Mouse (Mus musculus) hindbrain, postnatal 0 days (tissue): ENCODE results near the gene Pigl. TPM values are rescaled to one million over a fixed set of nuclear protein-coding genes. Genes with fewer than 3 reads are reported as not detected.

Source experiments
- ATAC-seq: fragments of 200-750 bp; cut with Nextera tagmentation; 2 replicates; pipeline ENCODE4 v1.8.0; 2017; ENCODE audit warnings: mild to moderate bottlenecking, moderate TSS enrichment, moderate library complexity
- DNase-seq: peaks from one replicate; pipeline ENCODE4 v3.0.0-alpha.2; 2015; ENCODE audit warnings: low spot score
- H3K27ac ChIP-seq: fragments of 300-500 bp; sonication (generic); 2 replicates; pipeline ENCODE4 v1.5.1; 2014; ENCODE audit warnings: mild to moderate bottlenecking
- H3K27me3 ChIP-seq: fragments of 300-500 bp; sonication (generic); 2 replicates; pipeline ENCODE4 v1.6.1; 2014; ENCODE audit warnings: low read length, mixed read lengths; ENCODE audit not compliant: insufficient read depth
- H3K36me3 ChIP-seq: fragments of 300-500 bp; sonication (generic); 2 replicates; pipeline ENCODE4 v1.6.1; 2014; ENCODE audit warnings: low read length, mixed read lengths; ENCODE audit not compliant: insufficient read depth
- H3K4me1 ChIP-seq: fragments of 300-500 bp; sonication (generic); 2 replicates; pipeline ENCODE4 v1.6.1; 2014; ENCODE audit warnings: antibody characterized with exemption, low read length, mixed read lengths; ENCODE audit not compliant: insufficient read depth
- H3K4me2 ChIP-seq: fragments of 300-500 bp; sonication (generic); 2 replicates; pipeline ENCODE4 v1.6.1; 2014; ENCODE audit warnings: low read depth, mild to moderate bottlenecking, low read length, moderate library complexity, mixed read lengths
- H3K4me3 ChIP-seq: fragments of 300-500 bp; sonication (generic); 2 replicates; pipeline ENCODE4 v1.5.1; 2014; ENCODE audit warnings: low read length
- H3K9ac ChIP-seq: fragments of 300-500 bp; sonication (generic); replicated peaks from 2 replicates; pipeline ENCODE4 v1.6.1; 2014; ENCODE audit warnings: mild to moderate bottlenecking, low read length, moderate library complexity, mixed read lengths
- H3K9me3 ChIP-seq: fragments of 300-500 bp; sonication (generic); 2 replicates; pipeline ENCODE4 v1.6.1; 2016; ENCODE audit warnings: low read length, mixed read lengths
- CTCF ChIP-seq: IDR thresholded peaks from 2 replicates; pipeline ENCODE4 v1.5.1; 2016; ENCODE audit warnings: antibody characterized with exemption, control low read depth, low read depth
- WGBS: fragments of 180-500 bp; shearing (Covaris S2); extraction: QIAGEN DNeasy Blood & Tissue Kit; methylation state at CpG from one replicate; pipeline ENCODE4 v1.1.7; 2014; 5-methylcytosine and 5-hydroxymethylcytosine counted together
- polyA plus RNA-seq: library from polyadenylated mRNA; unstranded; fragments of >200 nt; fragmentation: Nextera tagmentation; extraction: Ambion mirVana; gene quantifications from 2 replicates; pipeline ENCODE4 v1.2.1, GENCODE M21; 2015
- total RNA-seq: library from RNA; depleted of rRNA; stranded (reverse); fragments of >200 nt; gene quantifications from 2 replicates; pipeline ENCODE4 v1.2.3, GENCODE M21; 2014

Pigl gene
- total and polyA plus RNA-seq, 2 experiments from 2014 or later = 6.7 to 6.9 TPM

GRCm38 (mm10) chr11:62432211-62432610 lies 26.0 kb upstream of the Pigl start:
- WGBS = 97% methylated on average over 2 of the region's 2 CpGs
- ATAC-seq (no peak), DNase-seq (no peak)
- Histone ChIP-seq H3K9ac (no peak overlapping the region), H3K4me2 (no peak overlapping the region), H3K4me3 (no peak overlapping the region), H3K9me3 (no peaks in the 10 kb centered on the region), H3K36me3 (peaks cover 4% of the 10 kb centered on the region; the same call in 1 of the 2 replicates), H3K4me1 (no peaks in the 10 kb centered on the region), H3K27me3 (no peaks in the 10 kb centered on the region), H3K27ac (no peak overlapping the region)
- TF ChIP-seq CTCF = no peak

GRCm38 (mm10) chr11:62440670-62441315 lies 17.5 kb upstream of the Pigl start:
- 96% methylated on average over 9 of the region's 9 CpGs for WGBS
- H3K4me1 ChIP-seq = no peaks in the 10 kb centered on the region
- H3K9ac ChIP-seq = no peak overlapping the region
- no peak overlapping the region for H3K4me3 ChIP-seq
- H3K9me3 ChIP-seq = no peaks in the 10 kb centered on the region
- DNase-seq = no peak
- no peak overlapping the region for H3K27ac ChIP-seq
- ATAC-seq = no peak
- H3K36me3 ChIP-seq = peaks cover 4% of the 10 kb centered on the region; the same call in 1 of the 2 replicates
- TF ChIP-seq CTCF = no peak
- no peaks in the 10 kb centered on the region for H3K27me3 ChIP-seq
- no peak overlapping the region for H3K4me2 ChIP-seq

GRCm38 (mm10) chr11:62445799-62446198 lies 12.5 kb upstream of the Pigl start:
- H3K4me3 ChIP-seq = no peak overlapping the region
- H3K9ac ChIP-seq = no peak overlapping the region
- H3K27ac ChIP-seq = no peak overlapping the region
- H3K4me1 ChIP-seq = no peaks in the 10 kb centered on the region
- no peak for TF ChIP-seq CTCF
- H3K9me3 ChIP-seq = no peaks in the 10 kb centered on the region
- 95% methylated on average over 3 of the region's 3 CpGs for WGBS
- DNase-seq = no peak
- no peaks in the 10 kb centered on the region for H3K27me3 ChIP-seq
- H3K4me2 ChIP-seq = no peak overlapping the region
- H3K36me3 ChIP-seq = no peaks in the 10 kb centered on the region
- ATAC-seq = no peak

GRCm38 (mm10) chr11:62448971-62449370 lies 9.3 kb upstream of the Pigl start:
- DNase-seq (no peak), ATAC-seq (no peak)
- H3K9ac ChIP-seq = no peak overlapping the region
- no peak overlapping the region for H3K27ac ChIP-seq
- H3K36me3 ChIP-seq = no peaks in the 10 kb centered on the region
- no peaks in the 10 kb centered on the region for H3K27me3 ChIP-seq
- no peaks in the 10 kb centered on the region for H3K4me1 ChIP-seq
- TF ChIP-seq CTCF = no peak
- no peaks in the 10 kb centered on the region for H3K9me3 ChIP-seq
- WGBS = 89% methylated on average over 6 of the region's 6 CpGs
- H3K4me2 ChIP-seq = no peak overlapping the region
- H3K4me3 ChIP-seq = no peak overlapping the region

- Histone ChIP-seq H3K4me2 (peak overlapping the region; percentile 96), H3K4me1 (no peaks in the 10 kb centered on the region; the same call in 1 of the 2 replicates), H3K36me3 (no peaks in the 10 kb centered on the region), H3K4me3 (no peak overlapping the region), H3K27me3 (no peaks in the 10 kb centered on the region), H3K27ac (no peak overlapping the region), H3K9me3 (no peaks in the 10 kb centered on the region), H3K9ac (0 out of 2 replicates have a peak overlapping the region, but pooled peaks have one; percentile 98)
- WGBS = 53% methylated on average over 1 of the region's 1 CpGs
- no peak for TF ChIP-seq CTCF
- no peak for DNase-seq
- no peak for ATAC-seq
Observed at GRCm38 (mm10) chr11:62455193-62455592, 3.1 kb upstream of the Pigl start.

- Histone ChIP-seq H3K4me2 (peak overlapping the region; percentile 96), H3K36me3 (no peaks in the 10 kb centered on the region), H3K27me3 (no peaks in the 10 kb centered on the region), H3K4me1 (no peaks in the 10 kb centered on the region; the same call in 1 of the 2 replicates), H3K9ac (peak overlapping the region; percentile 98), H3K27ac (peak overlapping the region; percentile 98; the same call in 1 of the 2 replicates), H3K9me3 (no peaks in the 10 kb centered on the region), H3K4me3 (peak overlapping the region; percentile 95)
- peak; percentile 2 for DNase-seq
- no peak for ATAC-seq
- no peak for TF ChIP-seq CTCF
- 2% methylated on average over 3 of the region's 3 CpGs for WGBS
Observed at GRCm38 (mm10) chr11:62456021-62456482, 2.2 kb upstream of the Pigl start.
